Mouse (Mus musculus) left cerebral cortex, adult 2 months (tissue): Measurements from ENCODE around the gene Dhx37. TPM values are rescaled to one million over a fixed set of nuclear protein-coding genes. Genes with fewer than 3 reads are reported as not detected.
A peak's percentile ranks its signal among the peaks of the same experiment; 100 is the strongest.

ENCODE experiments used
- DNase-seq, 2 experiments: peaks; one replicate each; pipeline ENCODE4 v3.0.0; 2021 to 2022; ENCODE audit warnings: low spot score in 2 of 2, mixed read lengths in 1 of 2; ENCODE audit errors: extremely low spot score in 1 of 2
- H3K27ac ChIP-seq: fragments of 200-600 bp; 2 replicates; pipeline ENCODE4 v1.8.1; 2022
- H3K4me3 ChIP-seq: fragments of 200-600 bp; 2 replicates; pipeline ENCODE4 v1.8.1; 2022
- CTCF ChIP-seq: fragments of 200-600 bp; IDR thresholded peaks from 2 replicates; pipeline ENCODE4 v1.8.1; 2022; ENCODE audit warnings: antibody characterized with exemption, mild to moderate bottlenecking, moderate library complexity
- intact Hi-C: fragments of 180-260 bp; cut with DNase I; formaldehyde crosslinking; loops from one replicate; pipeline ENCODE4 v1.15.1; 2025
- total RNA-seq, 2 experiments: library from RNA; stranded (reverse); gene quantifications; 2 replicates each; pipeline ENCODE4 v1.2.3; 2021

Gene Dhx37
- total RNA-seq, 2 experiments from 2014 or later = 12.2 to 12.7 TPM

GRCm38 (mm10) chr5:125405546-125406248 lies 28.2 kb downstream of the Dhx37 start:
- peak overlapping the region; percentile 99 for H3K27ac ChIP-seq
- DNase-seq = peak; percentile 87 to 89
- intact Hi-C loops = loop anchor here (1.0 kb wide), 2 partner anchors 12 to 16 kb away; partner anchors contain the start of gene Gm10382
- peak overlapping the region; percentile 58 for H3K4me3 ChIP-seq
- no peak for TF ChIP-seq CTCF

GRCm38 (mm10) chr5:125404903-125405545 lies 28.9 kb downstream of the Dhx37 start:
- H3K4me3 ChIP-seq = peak overlapping the region; percentile 58
- peak; percentile 41 to 47 for DNase-seq
- H3K27ac ChIP-seq = peak overlapping the region; percentile 99
- TF ChIP-seq CTCF = no peak
- intact Hi-C loops = loop anchor here (1.0 kb wide), 2 partner anchors 12 to 16 kb away; partner anchors contain the start of gene Gm10382

- TF ChIP-seq CTCF = no peak
- intact Hi-C loops = no loop called here
- H3K27ac ChIP-seq = peak overlapping the region; percentile 99
- peak overlapping the region; percentile 58 for H3K4me3 ChIP-seq
- DNase-seq = no peak
These were observed 29.4 kb downstream of the Dhx37 start for GRCm38 (mm10) chr5:125404536-125404902.

- Histone ChIP-seq H3K27ac (peak overlapping the region; percentile 99), H3K4me3 (peak overlapping the region; percentile 58)
- TF ChIP-seq CTCF = no peak; the same call in 1 of the 2 replicates
- intact Hi-C loops = no loop called here
- DNase-seq = peak; percentile 74 to 79
These were observed 30.1 kb downstream of the Dhx37 start for GRCm38 (mm10) chr5:125403481-125404465.

GRCm38 (mm10) chr5:125402991-125403390 lies 30.9 kb downstream of the Dhx37 start:
- no peak overlapping the region for H3K27ac ChIP-seq
- intact Hi-C loops = no loop called here
- no peak for TF ChIP-seq CTCF
- no peak for DNase-seq
- no peak overlapping the region for H3K4me3 ChIP-seq

- no peak overlapping the region for H3K27ac ChIP-seq
- intact Hi-C loops = no loop called here
- no peak for TF ChIP-seq CTCF
- no peak for DNase-seq
- no peak overlapping the region for H3K4me3 ChIP-seq
These were observed 31.4 kb downstream of the Dhx37 start for GRCm38 (mm10) chr5:125402476-125402875.

- H3K27ac ChIP-seq = no peak overlapping the region
- intact Hi-C loops = no loop called here
- no peak for DNase-seq
- TF ChIP-seq CTCF = no peak; the same call in 1 of the 2 replicates
- H3K4me3 ChIP-seq = no peak overlapping the region
These were observed 33.0 kb downstream of the Dhx37 start for GRCm38 (mm10) chr5:125400903-125401302.

- no peak for TF ChIP-seq CTCF
- intact Hi-C loops = no loop called here
- DNase-seq = no peak
- no peak overlapping the region for H3K4me3 ChIP-seq
- H3K27ac ChIP-seq = peak overlapping the region; percentile 100
These were observed 38.9 kb downstream of the Dhx37 start for GRCm38 (mm10) chr5:125395008-125395407.

- intact Hi-C loops = loop anchor here (1.0 kb wide), 1 partner anchor 11 kb away; no protein-coding TSS in a partner anchor
- peak; percentile 60 to 68 for DNase-seq
- no peak for TF ChIP-seq CTCF
- peak overlapping the region; percentile 41 for H3K4me3 ChIP-seq
- H3K27ac ChIP-seq = peak overlapping the region; percentile 100
These were observed 40.0 kb downstream of the Dhx37 start for GRCm38 (mm10) chr5:125393622-125394603.

- TF ChIP-seq CTCF = no peak
- intact Hi-C loops = loop anchor here (1.0 kb wide), 1 partner anchor 12 kb away; no protein-coding TSS in a partner anchor
- peak overlapping the region; percentile 41 for H3K4me3 ChIP-seq
- DNase-seq = peak; percentile 95 to 96
- peak overlapping the region; percentile 100 for H3K27ac ChIP-seq
These were observed 40.8 kb downstream of the Dhx37 start for GRCm38 (mm10) chr5:125392977-125393621.
